Mouse (Mus musculus): ENCODE measurements around the gene Gm8994.
"Not testable (repeated sequence)": the region's sequence is repeated elsewhere in the genome, so short reads cannot be mapped to it uniquely, and the experiment has no call there.

Gm8994 gene

GRCm38 (mm10) chr6:136327239-136327638 is at the start of gene Gm8994:
Gm8994 (plus strand) TSS chr6:136327539.
- not testable (repeated sequence) for DNase-seq

GRCm38 (mm10) chr6:136277685-136278084 is 49.7 kb upstream of the Gm8994 start:
- no peak for DNase-seq

GRCm38 (mm10) chr6:136284565-136284964 is 42.8 kb upstream of the Gm8994 start:
- DNase-seq, result no peak

- DNase-seq, result no peak
Measured at GRCm38 (mm10) chr6:136286180-136286579, 41.2 kb upstream of the Gm8994 start.

- DNase-seq, result no peak
Measured at GRCm38 (mm10) chr6:136286589-136286988, 40.8 kb upstream of the Gm8994 start.

GRCm38 (mm10) chr6:136291424-136291823 is 35.9 kb upstream of the Gm8994 start:
- no peak for DNase-seq

- no peak for DNase-seq
Measured at GRCm38 (mm10) chr6:136291951-136292714, 35.2 kb upstream of the Gm8994 start.

- DNase-seq, result no peak
Measured at GRCm38 (mm10) chr6:136293700-136294099, 33.6 kb upstream of the Gm8994 start.

GRCm38 (mm10) chr6:136295821-136296220 is 31.5 kb upstream of the Gm8994 start:
- no peak for DNase-seq

- DNase-seq, result no peak
Measured at GRCm38 (mm10) chr6:136296251-136296650, 31.1 kb upstream of the Gm8994 start.

- DNase-seq, result no peak
Measured at GRCm38 (mm10) chr6:136303514-136303913, 23.8 kb upstream of the Gm8994 start.

- no peak for DNase-seq
Measured at GRCm38 (mm10) chr6:136304369-136304988, 22.9 kb upstream of the Gm8994 start.

GRCm38 (mm10) chr6:136309487-136309886 is 17.9 kb upstream of the Gm8994 start:
- no peak for DNase-seq

GRCm38 (mm10) chr6:136328416-136328815 is 1.1 kb downstream of the Gm8994 start:
- DNase-seq, result not testable (repeated sequence)

GRCm38 (mm10) chr6:136340669-136341068 is 13.3 kb downstream of the Gm8994 start:
- no peak for DNase-seq

GRCm38 (mm10) chr6:136341093-136341492 is 13.8 kb downstream of the Gm8994 start:
- no peak for DNase-seq

GRCm38 (mm10) chr6:136343868-136344267 is 16.5 kb downstream of the Gm8994 start:
- DNase-seq, result no peak

GRCm38 (mm10) chr6:136345034-136345433 is 17.7 kb downstream of the Gm8994 start:
- no peak for DNase-seq

- DNase-seq, result no peak
Measured at GRCm38 (mm10) chr6:136345641-136346040, 18.3 kb downstream of the Gm8994 start.

- DNase-seq, result no peak
Measured at GRCm38 (mm10) chr6:136347053-136347452, 19.7 kb downstream of the Gm8994 start.

- DNase-seq, result no peak
Measured at GRCm38 (mm10) chr6:136347631-136348030, 20.3 kb downstream of the Gm8994 start.

GRCm38 (mm10) chr6:136353399-136354184 is 26.3 kb downstream of the Gm8994 start:
- DNase-seq, result peak; percentile 37

GRCm38 (mm10) chr6:136358471-136358870 is 31.1 kb downstream of the Gm8994 start:
- DNase-seq, result no peak

GRCm38 (mm10) chr6:136363313-136363712 is 36.0 kb downstream of the Gm8994 start:
- DNase-seq, result no peak
